Mouse (Mus musculus) inflammation-experienced regulatory T-cells (primary cell): ENCODE data around the gene Fam169b. TPM values are rescaled to one million over a fixed set of nuclear protein-coding genes. Genes with fewer than 3 reads are reported as not detected.

Experiments used
- polyA plus RNA-seq, 2 experiments: library from polyadenylated mRNA; unstranded; fragments of 100-300 nt; shearing (Covaris generic); gene quantifications; one replicate each; pipeline ENCODE4 v1.2.1; 2017

The Fam169b gene
- polyA plus RNA-seq, result 100 to 1,000 TPM; 120 to 167 TPM

DNA sequence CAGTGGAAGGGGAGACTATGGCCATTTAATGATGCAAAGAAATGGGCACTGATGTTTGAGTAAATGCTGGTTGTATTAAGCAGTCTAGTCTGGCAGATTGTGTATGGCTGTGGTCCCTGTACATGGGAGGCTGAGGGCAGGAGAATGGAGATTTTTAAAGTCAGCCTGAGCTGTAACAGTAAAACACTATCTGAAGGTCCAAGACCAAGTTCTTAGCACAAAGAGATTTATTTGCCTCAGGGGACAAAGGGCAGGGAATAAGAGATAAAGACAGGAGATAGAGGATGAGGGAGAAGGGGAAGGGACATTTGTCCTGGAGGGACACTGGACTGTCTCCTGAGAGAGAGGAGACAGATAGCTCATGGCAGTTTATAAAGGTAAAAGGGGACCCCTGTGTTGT is at the start of gene Fam169b:
TSS of gene Fam169b (plus strand) at position 325 of the 400 bp plus-strand sequence.

DNA sequence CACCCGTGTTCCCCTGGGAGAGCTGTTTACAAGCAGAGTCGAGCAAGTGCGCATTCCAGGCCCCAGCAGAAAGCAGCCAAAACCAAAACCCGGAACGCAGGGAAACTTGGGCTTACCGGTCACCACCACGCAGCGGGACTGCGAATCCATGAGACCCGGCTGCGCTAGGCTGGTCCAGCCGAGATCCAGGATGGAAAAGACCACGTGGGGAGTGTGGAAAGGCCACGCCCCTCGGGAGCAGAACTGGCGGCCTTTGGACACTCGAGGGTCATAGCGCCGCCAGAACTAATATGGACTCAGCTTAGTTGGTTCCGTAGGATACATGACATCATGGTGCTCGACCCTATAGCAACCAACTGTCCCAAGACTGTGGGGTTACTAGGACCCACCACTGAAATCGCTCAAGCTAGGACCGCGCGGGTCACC is 9.6 kb upstream of the Fam169b start, which contains the start of gene Pgpep1l:
TSS of gene Pgpep1l (minus strand) at position 206 of the 426 bp plus-strand sequence.

Other genes starting within 250 kb of the Fam169b start
- gene Pgpep1l, start 9.6 kb upstream of the Fam169b start, polyA plus RNA-seq, result 1 to 10 TPM; 1.8 to 4.1 TPM